30 mouse cellular contexts compared by ENCODE assay signal in the genomic region with DNA sequence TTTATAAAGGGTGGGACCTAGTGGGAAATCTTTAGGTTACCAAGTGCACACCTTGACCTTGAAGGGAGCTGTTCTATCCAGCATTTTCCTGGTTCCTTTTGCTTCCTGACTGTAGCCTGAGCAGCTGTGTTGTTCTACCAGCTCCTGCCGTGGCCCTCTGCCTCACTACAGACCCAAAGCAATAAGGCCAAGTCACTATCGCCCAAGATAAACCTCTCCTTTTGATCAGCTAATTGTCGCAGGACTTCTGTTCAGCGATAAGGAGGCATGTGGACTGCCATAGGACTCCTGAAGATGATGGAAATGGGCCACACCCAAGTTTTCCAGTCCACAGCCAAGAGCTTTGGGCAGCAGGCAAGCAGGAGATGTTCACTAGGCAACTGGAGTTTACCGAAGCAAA. TPM values are rescaled to one million over a fixed set of nuclear protein-coding genes. Genes with fewer than 3 reads are reported as not detected.
A peak's percentile ranks its signal among the peaks of the same experiment; 100 is the strongest.
DNase-seq lines count a peak whose midpoint lies in the region; ATAC-seq lines count a peak whose summit lies in the region.
"Had no signal": no experiment of that assay in that cellular context is flagged by ENCODE, and none has a peak within 500 bp of the region (broad histone marks: within the 10 kb centered on the region; RNA-seq: fewer than 3 reads in every experiment).

No protein-coding gene starts in this region.

- H3K4me3 ChIP-seq in brown adipose tissue, adult 24 weeks (ENCODE audit: insufficient read depth, low read depth, low read length) = no peak overlapping the region
- no peak overlapping the region for H3K4me3 ChIP-seq in intestine, embryonic 16.5 days (ENCODE audit: low read length)
- H3K4me3 ChIP-seq in stomach, embryonic 16.5 days (replicated peaks; ENCODE audit: low read length) = no peak overlapping the region
- H3K4me3 ChIP-seq: embryonic facial prominence, embryonic 13.5 days; embryonic facial prominence, embryonic 15.5 days; erythroblast, embryonic 14.5 days; forebrain, embryonic 10.5 days; forebrain, embryonic 12.5 days had no signal

- 59% methylated on average over 5 of the region's 5 CpGs for WGBS in intestine, embryonic 16.5 days
- 63% methylated on average over 5 of the region's 5 CpGs for WGBS in stomach, embryonic 16.5 days

- H3K4me2 ChIP-seq in intestine, embryonic 16.5 days (ENCODE audit: low read depth, low read length) = no peak overlapping the region
- no peak overlapping the region for H3K4me2 ChIP-seq in stomach, embryonic 16.5 days (ENCODE audit: low read depth, low read length)
- H3K4me2 ChIP-seq: embryonic facial prominence, embryonic 13.5 days; embryonic facial prominence, embryonic 15.5 days; forebrain, embryonic 12.5 days had no signal

- peak overlapping the region; percentile 77 for H3K27ac ChIP-seq in brown adipose tissue, adult 24 weeks (replicated peaks; ENCODE audit: low read depth, low read length)
- H3K27ac ChIP-seq in intestine, embryonic 16.5 days (ENCODE audit: low read length) = peak overlapping the region; percentile 65
- H3K27ac ChIP-seq in stomach, embryonic 16.5 days (ENCODE audit: low read length) = no peak overlapping the region
- H3K27ac ChIP-seq: embryonic facial prominence, embryonic 13.5 days; embryonic facial prominence, embryonic 15.5 days; forebrain, embryonic 10.5 days; forebrain, embryonic 12.5 days had no signal

- DNase-seq in lung, adult 18-20 months = no peak
- DNase-seq in left cerebral cortex, adult 11 months (ENCODE audit: low spot score) = no peak
- DNase-seq in adipocyte (ENCODE audit: low spot score) = no peak
- DNase-seq: adrenal gland, adult 2 months; adrenal gland, postnatal 10 days; adrenal gland, postnatal 25 days; B cell, adult 2 months; cerebellum, adult 11 months; cerebellum, adult 18-20 months; cerebellum, adult 8-10 months; cerebellum, adult 9-11 months; cerebellum, postnatal 14 days; cerebellum, postnatal 36 days; embryo, embryonic 11 days had no signal

- peak; percentile 66 for ATAC-seq in intestine, embryonic 16.5 days
- peak; percentile 28; the same call in 1 of the 2 replicates for ATAC-seq in megakaryocyte-erythroid progenitor cell, adult 5-6 weeks (replicated peaks; ENCODE audit: low FRiP score, low TSS enrichment, poor library complexity, severe bottlenecking)
- peak; percentile 51; the same call in 1 of the 2 replicates for ATAC-seq in stomach, embryonic 16.5 days (ENCODE audit: insufficient read depth, low FRiP score)
- no peak for ATAC-seq in inflammation-experienced regulatory T-cells, adult 6 months
- ATAC-seq: activated CD4-positive, CD25-positive, alpha-beta regulatory T cell, adult 4 months; CD4-positive, CD25-positive, alpha-beta regulatory T cell, adult 4 months; forebrain, embryonic 14.5 days; forebrain, embryonic 16.5 days; Patski had no signal

- no peaks in the 10 kb centered on the region for H3K9me3 ChIP-seq in intestine, embryonic 16.5 days (ENCODE audit: control insufficient read depth, low read length)
- H3K9me3 ChIP-seq in stomach, embryonic 16.5 days (replicated peaks; ENCODE audit: control insufficient read depth, low read length) = no peaks in the 10 kb centered on the region
- H3K9me3 ChIP-seq: embryonic facial prominence, embryonic 13.5 days; embryonic facial prominence, embryonic 15.5 days; forebrain, embryonic 10.5 days; forebrain, embryonic 12.5 days; G1E had no signal

- no peaks in the 10 kb centered on the region for H3K27me3 ChIP-seq in intestine, embryonic 16.5 days (replicated peaks; ENCODE audit: control insufficient read depth, insufficient read depth, low read length)
- H3K27me3 ChIP-seq in stomach, embryonic 16.5 days (ENCODE audit: control insufficient read depth, insufficient read depth, low read length) = no peaks in the 10 kb centered on the region
- H3K27me3 ChIP-seq: embryonic facial prominence, embryonic 13.5 days; embryonic facial prominence, embryonic 15.5 days; forebrain, embryonic 12.5 days; Patski had no signal

- peaks cover 7% of the 10 kb centered on the region; the same call in 1 of the 2 replicates for H3K4me1 ChIP-seq in brown adipose tissue, adult 24 weeks (ENCODE audit: control insufficient read depth, insufficient read depth, insufficient read length, low read length)
- H3K4me1 ChIP-seq in intestine, embryonic 16.5 days (ENCODE audit: control insufficient read depth, insufficient read depth, low read length) = no peaks in the 10 kb centered on the region
- H3K4me1 ChIP-seq in stomach, embryonic 16.5 days (ENCODE audit: control insufficient read depth, insufficient read depth, low read length) = no peaks in the 10 kb centered on the region; the same call in 1 of the 2 replicates
- H3K4me1 ChIP-seq: embryonic facial prominence, embryonic 13.5 days; embryonic facial prominence, embryonic 15.5 days; forebrain, embryonic 12.5 days had no signal

- no peaks in the 10 kb centered on the region for H3K36me3 ChIP-seq in intestine, embryonic 16.5 days (ENCODE audit: control insufficient read depth, insufficient read depth, low read length)
- no peaks in the 10 kb centered on the region for H3K36me3 ChIP-seq in stomach, embryonic 16.5 days (ENCODE audit: control insufficient read depth, insufficient read depth, low read length)
- H3K36me3 ChIP-seq: embryonic facial prominence, embryonic 13.5 days; embryonic facial prominence, embryonic 15.5 days; forebrain, embryonic 10.5 days; forebrain, embryonic 12.5 days; G1E had no signal

- H3K9ac ChIP-seq in intestine, embryonic 16.5 days (ENCODE audit: low read depth, low read length) = no peak overlapping the region
- H3K9ac ChIP-seq in stomach, embryonic 16.5 days (ENCODE audit: low read length) = no peak overlapping the region
- H3K9ac ChIP-seq: embryonic facial prominence, embryonic 13.5 days; embryonic facial prominence, embryonic 15.5 days; forebrain, embryonic 12.5 days had no signal

RNA-seq across cellular contexts. Expression of a gene that starts 7.8 kb away (rescaled TPM):
- polyA plus RNA-seq in brown adipose tissue, adult 24 weeks (2012; ENCODE audit: insufficient read depth, insufficient read length, missing spikeins) = 30.7 and 39.5 TPM in 2 replicates
- 65.3 and 73.7 TPM in 2 replicates for polyA plus RNA-seq in intestine, embryonic 16.5 days (2015; fragmentation: Nextera tagmentation; extraction: Ambion mirVana)
- total RNA-seq in megakaryocyte-erythroid progenitor cell, adult 5-6 weeks (2014; fragmentation: Nextera tagmentation) = 67.9 and 77.4 TPM in 2 replicates
- 27.3 and 29.6 TPM in 2 replicates for total RNA-seq in megakaryocyte-erythroid progenitor cell, adult 5-6 weeks (2017)
- 32.3 and 34.6 TPM in 2 replicates for polyA plus RNA-seq in stomach, embryonic 16.5 days (2015; fragmentation: Nextera tagmentation; extraction: Ambion mirVana)
- 10 to 100 TPM; 23.4 to 40.5 (median 34.5) TPM for polyA plus RNA-seq in inflammation-experienced regulatory T-cells, adult 6 months (2017; shearing (Covaris generic))
